Mouse (Mus musculus): Measurements from ENCODE around the gene Pik3r4.

GRCm38 (mm10) chr9:105719851-105720395 lies 77.1 kb downstream of the Pik3r4 start:
- TF ChIP-seq POLR2A (IDR thresholded peaks at IDR 0.05; ENCODE audit: extremely low read depth, insufficient read depth, low read length) (no peak), CTCF (IDR thresholded peaks at IDR 0.05; ENCODE audit: low read depth, low read length) (no peak)
